Mouse (Mus musculus): ENCODE data around the gene Mc3r. TPM values are rescaled to one million over a fixed set of nuclear protein-coding genes. Genes with fewer than 3 reads are reported as not detected.

Gene Mc3r
- total and polyA plus RNA-seq, 3 experiments = not detected

GRCm38 (mm10) chr2:172274662-172275061 is 26.4 kb downstream of the Mc3r start:
- Histone ChIP-seq H3K9ac (ENCODE audit: insufficient read depth, low read depth) (no peak overlapping the region), H3K9me3 (replicated peaks; ENCODE audit: low read length) (peaks cover 2% of the 10 kb centered on the region)
- dilution Hi-C loops (cut with MboI; ENCODE audit: extremely low pct_ligation_motif_present, extremely low pct_unique_long_range_greater_than_20kb, low sequenced_read_pairs) = no loop called here

GRCm38 (mm10) chr2:172276155-172276554 is 27.9 kb downstream of the Mc3r start:
- Histone ChIP-seq H3K27ac (ENCODE audit: insufficient read depth, low read depth) (peak overlapping the region; percentile 49), H3K79me2 (replicated peaks; ENCODE audit: control insufficient read depth, extremely low read depth, insufficient read depth, poor library complexity, severe bottlenecking) (no peaks in the 10 kb centered on the region), H3K36me3 (replicated peaks in 1 of 2; ENCODE audit: control insufficient read depth in 1 of 2, insufficient read depth in 1 of 2, low read length in 1 of 2) (peaks cover 0 to 2% of the 10 kb centered on the region in 2 experiments), H3K4me2 (ENCODE audit: insufficient read depth, low read depth, poor library complexity, severe bottlenecking) (peak overlapping the region; percentile 14; the same call in 1 of the 2 replicates), H3K9ac (ENCODE audit: insufficient read depth, low read depth) (peak overlapping the region; percentile 13; the same call in 1 of the 2 replicates), H3K4me3 (replicated peaks in 1 of 3; ENCODE audit: low read depth in 2 of 3, low read length in 2 of 3, poor library complexity in 1 of 3) (no peak overlapping the region), H3K9me3 (replicated peaks; ENCODE audit: low read length) (peaks cover 6% of the 10 kb centered on the region), H3K4me1 (ENCODE audit: control insufficient read depth in 1 of 2, insufficient read depth in 2 of 2) (peaks cover 25 to 49% of the 10 kb centered on the region in 2 experiments), H3K27me3 (replicated peaks) (no peaks in the 10 kb centered on the region)
- in situ Hi-C loops (cut with MboI; ENCODE audit: low pct_ligation_motif_present, low pct_unique_long_range_greater_than_20kb, low sequenced_read_pairs) = no loop called here
- peak; percentile 86 for DNase-seq (ENCODE audit: extremely low read depth)
- dilution Hi-C loops (cut with MboI; ENCODE audit: extremely low pct_ligation_motif_present, extremely low pct_unique_long_range_greater_than_20kb, low sequenced_read_pairs) = no loop called here
- TF ChIP-seq USF1 (IDR thresholded peaks at IDR 0.05; ENCODE audit: low read depth, low read length) (no peak), BHLHE40 (IDR thresholded peaks at IDR 0.05; ENCODE audit: low read depth, low read length) (peak; percentile 97), KAT2A (IDR thresholded peaks at IDR 0.05; ENCODE audit: insufficient replicate concordance, low read length) (no peak), PAX5 (IDR thresholded peaks at IDR 0.05; ENCODE audit: low read length) (no peak), MXI1 (IDR thresholded peaks at IDR 0.05; ENCODE audit: low read depth, low read length) (no peak), NRF1 (IDR thresholded peaks at IDR 0.05; ENCODE audit: low read depth, low read length) (no peak), SIN3A (IDR thresholded peaks at IDR 0.05; ENCODE audit: low read length) (0 out of 2 replicates have a peak, but pooled peaks have one; percentile 28), POLR2AphosphoS2 (IDR thresholded peaks at IDR 0.05; ENCODE audit: low read depth, low read length) (no peak), RCOR1 (conservative IDR thresholded peaks at IDR 0.05; ENCODE audit: low read depth, low read length) (no peak), CHD2 (IDR thresholded peaks at IDR 0.05; ENCODE audit: low read length) (no peak), CHD1 (IDR thresholded peaks at IDR 0.05; ENCODE audit: low read depth, low read length) (no peak), ETS1 (conservative IDR thresholded peaks at IDR 0.05; ENCODE audit: low read depth, low read length) (peak; percentile 98), GABPA (IDR thresholded peaks at IDR 0.05; ENCODE audit: insufficient replicate concordance, low read depth, low read length) (no peak), IRF4 (IDR thresholded peaks at IDR 0.05; ENCODE audit: low read depth, low read length) (peak; percentile 37; the same call in 1 of the 2 replicates), TCF12 (IDR thresholded peaks at IDR 0.05; ENCODE audit: low read depth, low read length) (peak; percentile 66), JUN (IDR thresholded peaks at IDR 0.05; ENCODE audit: insufficient read depth, low read depth, low read length) (peak; percentile 61), NELFE (IDR thresholded peaks at IDR 0.05; ENCODE audit: low read depth, low read length) (no peak), USF2 (conservative IDR thresholded peaks at IDR 0.05; ENCODE audit: low read depth, low read length) (no peak), HCFC1 (IDR thresholded peaks at IDR 0.05; ENCODE audit: low read depth, low read length) (no peak), SMC3 (IDR thresholded peaks at IDR 0.05; ENCODE audit: low read depth, low read length) (no peak), POLR2A (IDR thresholded peaks at IDR 0.05; ENCODE audit: low read depth, low read length) (peak; percentile 34; the same call in 1 of the 2 replicates), MEF2A (IDR thresholded peaks at IDR 0.05; ENCODE audit: borderline replicate concordance, low read depth, low read length) (0 out of 2 replicates have a peak, but pooled peaks have one; percentile 28), JUND (conservative IDR thresholded peaks at IDR 0.05; ENCODE audit: low read depth, low read length) (peak; percentile 71), ZC3H11A (IDR thresholded peaks at IDR 0.05; ENCODE audit: low read depth, low read length) (no peak), TBP (conservative IDR thresholded peaks at IDR 0.05; ENCODE audit: low read depth, low read length) (no peak), EP300 (IDR thresholded peaks at IDR 0.05; ENCODE audit: low read length) (peak; percentile 80)

More at GRCm38 (mm10) chr2:172274662-172275061, 26.4 kb downstream of the Mc3r start:
- H3K4me2 ChIP-seq (ENCODE audit: insufficient read depth, low read depth, poor library complexity, severe bottlenecking) = no peak overlapping the region
- TF ChIP-seq TBP (conservative IDR thresholded peaks at IDR 0.05; ENCODE audit: low read depth, low read length) = peak; percentile 67; the same call in 1 of the 2 replicates
- TF ChIP-seq MEF2A (IDR thresholded peaks at IDR 0.05; ENCODE audit: borderline replicate concordance, low read depth, low read length) = 0 out of 2 replicates have a peak, but pooled peaks have one; percentile 21
- TF ChIP-seq CHD1 (IDR thresholded peaks at IDR 0.05; ENCODE audit: low read depth, low read length) = no peak
- TF ChIP-seq POLR2A (IDR thresholded peaks at IDR 0.05; ENCODE audit: low read depth, low read length) = peak; percentile 42; the same call in 1 of the 2 replicates
- TF ChIP-seq ETS1 (conservative IDR thresholded peaks at IDR 0.05; ENCODE audit: low read depth, low read length) = 0 out of 2 replicates have a peak, but pooled peaks have one; percentile 19
- TF ChIP-seq SIN3A (IDR thresholded peaks at IDR 0.05; ENCODE audit: low read length) = no peak
- peak; percentile 47; the same call in 1 of the 2 replicates for TF ChIP-seq TCF12 (IDR thresholded peaks at IDR 0.05; ENCODE audit: low read depth, low read length)
- TF ChIP-seq MXI1 (IDR thresholded peaks at IDR 0.05; ENCODE audit: low read depth, low read length) = no peak
- 0 out of 2 replicates have a peak, but pooled peaks have one; percentile 33 for TF ChIP-seq NELFE (IDR thresholded peaks at IDR 0.05; ENCODE audit: low read depth, low read length)
- no peak for TF ChIP-seq ZNF384 (IDR thresholded peaks at IDR 0.05; ENCODE audit: low read depth, low read length)
- TF ChIP-seq POLR2AphosphoS2 (IDR thresholded peaks at IDR 0.05; ENCODE audit: low read depth, low read length) = no peak
- TF ChIP-seq RCOR1 (conservative IDR thresholded peaks at IDR 0.05; ENCODE audit: low read depth, low read length) = no peak
- no peak for TF ChIP-seq IRF4 (IDR thresholded peaks at IDR 0.05; ENCODE audit: low read depth, low read length)
- TF ChIP-seq HCFC1 (IDR thresholded peaks at IDR 0.05; ENCODE audit: low read depth, low read length) = peak; percentile 80
- TF ChIP-seq NRF1 (IDR thresholded peaks at IDR 0.05; ENCODE audit: low read depth, low read length) = no peak
- peak; percentile 58; the same call in 1 of the 2 replicates for TF ChIP-seq ELF1 (IDR thresholded peaks at IDR 0.05; ENCODE audit: low read depth, low read length)
- no peak for TF ChIP-seq UBTF (IDR thresholded peaks at IDR 0.05; ENCODE audit: low read depth, low read length)
- no peaks in the 10 kb centered on the region for H3K27me3 ChIP-seq (replicated peaks)
- H3K36me3 ChIP-seq (replicated peaks in 1 of 2; ENCODE audit: control insufficient read depth in 1 of 2, insufficient read depth in 1 of 2, low read length in 1 of 2) = peaks cover 0 to 2% of the 10 kb centered on the region in 2 experiments
- peak overlapping the region; percentile 24 to 55 (median 33) for H3K4me3 ChIP-seq (replicated peaks in 1 of 3; ENCODE audit: low read depth in 2 of 3, low read length in 2 of 3, poor library complexity in 1 of 3)
- H3K27ac ChIP-seq (ENCODE audit: insufficient read depth, low read depth) = peak overlapping the region; percentile 45
- peaks cover 27 to 64% of the 10 kb centered on the region in 2 experiments for H3K4me1 ChIP-seq (ENCODE audit: control insufficient read depth in 1 of 2, insufficient read depth in 2 of 2)
- DNase-seq (ENCODE audit: extremely low read depth) = peak; percentile 86
- H3K79me2 ChIP-seq (replicated peaks; ENCODE audit: control insufficient read depth, extremely low read depth, insufficient read depth, poor library complexity, severe bottlenecking) = no peaks in the 10 kb centered on the region
- in situ Hi-C loops (cut with MboI; ENCODE audit: low pct_ligation_motif_present, low pct_unique_long_range_greater_than_20kb, low sequenced_read_pairs) = no loop called here
